Mouse (Mus musculus): ENCODE data around the gene Spocd1.

Spocd1 gene

GRCm38 (mm10) chr4:129978227-129978626 is 49.2 kb downstream of the Spocd1 start:
- no peak for DNase-seq

GRCm38 (mm10) chr4:129978930-129979329 is 49.9 kb downstream of the Spocd1 start:
- DNase-seq: no peak

GRCm38 (mm10) chr4:129981657-129982056 is 52.6 kb downstream of the Spocd1 start:
- DNase-seq: no peak

DNA sequence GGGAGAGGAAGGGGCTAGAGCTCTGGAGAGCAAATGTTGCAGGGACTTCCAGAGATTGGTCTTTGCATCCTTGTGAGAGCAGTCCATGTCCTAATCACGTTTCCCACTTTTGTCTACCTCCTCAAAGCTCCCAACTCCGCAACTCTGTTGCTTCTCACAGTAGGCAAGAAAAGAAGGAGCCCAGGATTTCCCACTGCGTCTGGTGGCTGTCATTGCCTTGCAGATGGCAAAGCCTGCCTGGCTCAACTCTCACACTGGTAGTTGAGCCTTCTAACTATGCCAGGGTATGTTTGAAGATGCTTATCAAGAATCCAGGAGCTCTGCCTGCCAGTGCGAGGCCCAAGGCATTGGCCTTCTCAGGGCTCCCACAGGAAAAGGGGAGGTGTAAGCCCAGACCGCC is 54.0 kb downstream of the Spocd1 start:
- DNase-seq: no peak

DNA sequence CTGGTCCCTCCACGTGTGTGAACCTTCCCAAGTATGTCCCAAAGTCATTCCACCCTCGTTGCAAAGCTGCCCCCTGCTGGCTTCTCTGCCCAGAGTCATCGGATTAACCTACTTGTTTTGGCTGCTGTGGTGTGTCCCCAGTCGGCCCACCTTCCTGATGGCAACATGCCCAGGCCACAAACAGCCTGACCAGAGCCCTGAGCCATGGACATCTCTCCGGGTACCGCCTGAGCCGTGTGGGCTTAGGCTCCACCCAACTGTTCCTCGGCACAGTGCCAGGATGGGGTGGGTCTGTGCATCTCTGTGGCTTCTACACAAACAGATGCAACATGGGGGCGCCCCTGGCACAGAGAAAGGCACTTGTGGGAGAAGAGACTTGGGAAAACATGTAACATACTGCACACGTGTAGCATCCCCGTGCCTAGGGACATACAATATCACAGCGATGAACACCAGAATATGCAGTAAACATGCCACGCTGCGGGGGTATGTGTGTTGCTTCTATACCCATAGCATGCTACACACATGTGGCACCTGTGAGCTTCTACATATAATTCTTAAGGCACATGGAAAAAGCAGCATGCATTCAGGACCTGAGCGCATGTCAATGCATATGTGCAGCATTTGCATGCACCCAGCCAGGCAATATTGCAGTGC is 54.8 kb downstream of the Spocd1 start:
- peak; percentile 45 to 48 for DNase-seq

GRCm38 (mm10) chr4:129984421-129985061 is 55.5 kb downstream of the Spocd1 start, which contains the start of gene Adgrb2:
TSS of gene Adgrb2 (plus strand) at chr4:129984870.
- peak; percentile 11 to 30 for DNase-seq

DNA sequence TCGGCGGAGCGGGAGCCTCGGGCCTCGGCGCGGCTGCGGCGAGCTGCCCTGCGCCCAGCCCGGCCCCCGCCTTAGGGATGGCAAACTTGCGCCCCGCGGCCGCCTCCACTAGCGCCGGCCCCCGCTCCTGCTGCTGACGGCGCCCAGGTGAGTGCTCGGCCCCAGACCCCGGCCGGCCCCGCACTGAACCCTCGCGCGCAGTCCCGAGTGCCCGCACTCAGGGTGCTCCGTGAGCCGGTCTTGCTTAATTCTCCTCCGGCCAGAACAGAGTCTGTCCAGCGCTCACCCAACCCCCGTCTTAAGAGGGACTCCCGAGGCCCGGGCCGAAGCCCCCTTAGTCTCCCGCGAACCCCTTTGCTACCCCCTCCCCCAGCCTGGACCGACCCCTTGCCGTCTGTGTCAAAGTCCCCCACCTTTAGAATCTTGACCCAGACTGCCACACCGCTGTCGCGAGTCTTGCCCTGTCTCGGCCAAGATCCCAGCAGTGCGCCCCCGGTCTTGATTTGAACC is 56.2 kb downstream of the Spocd1 start:
- peak in 1 of 2 experiments; percentile 8 for DNase-seq

DNA sequence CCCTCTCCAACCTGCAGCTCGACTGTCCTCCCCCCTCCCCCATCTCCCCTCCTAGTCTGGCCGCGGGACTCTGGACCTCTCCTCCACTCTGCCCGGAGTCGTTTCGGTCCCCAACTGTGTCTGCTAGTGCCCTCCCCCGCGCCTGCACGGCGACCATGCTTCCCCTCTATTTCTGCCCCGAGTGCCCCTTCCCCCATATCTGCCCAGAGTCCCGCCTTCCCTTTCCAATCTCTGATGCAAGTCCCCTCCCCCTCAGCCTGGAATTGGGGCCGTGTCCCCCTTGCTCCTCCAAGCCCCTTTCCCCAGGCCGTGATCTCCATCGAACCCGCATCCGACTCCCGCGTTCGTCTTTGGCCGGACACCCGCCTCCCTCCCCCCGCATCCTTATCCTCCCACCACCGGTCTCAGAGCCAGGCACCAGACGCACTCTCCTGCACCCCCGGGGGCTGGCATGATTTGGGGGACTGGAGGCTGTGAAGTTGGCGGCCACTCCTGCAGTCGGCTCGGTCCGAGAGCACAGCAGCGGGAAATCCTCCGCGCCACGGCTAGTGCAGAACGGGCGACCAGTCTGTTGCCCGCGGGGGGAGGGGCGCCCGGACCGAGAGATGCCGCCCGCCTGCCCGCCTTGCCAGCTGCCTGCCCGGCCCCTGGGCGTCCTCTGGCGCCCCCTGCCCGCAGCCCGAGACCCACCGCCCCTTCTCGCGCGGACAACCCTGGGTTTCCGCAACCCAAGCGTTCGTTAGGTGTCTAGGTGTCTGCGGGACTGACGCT is 56.8 kb downstream of the Spocd1 start:
- DNase-seq: peak; percentile 66 to 67

DNA sequence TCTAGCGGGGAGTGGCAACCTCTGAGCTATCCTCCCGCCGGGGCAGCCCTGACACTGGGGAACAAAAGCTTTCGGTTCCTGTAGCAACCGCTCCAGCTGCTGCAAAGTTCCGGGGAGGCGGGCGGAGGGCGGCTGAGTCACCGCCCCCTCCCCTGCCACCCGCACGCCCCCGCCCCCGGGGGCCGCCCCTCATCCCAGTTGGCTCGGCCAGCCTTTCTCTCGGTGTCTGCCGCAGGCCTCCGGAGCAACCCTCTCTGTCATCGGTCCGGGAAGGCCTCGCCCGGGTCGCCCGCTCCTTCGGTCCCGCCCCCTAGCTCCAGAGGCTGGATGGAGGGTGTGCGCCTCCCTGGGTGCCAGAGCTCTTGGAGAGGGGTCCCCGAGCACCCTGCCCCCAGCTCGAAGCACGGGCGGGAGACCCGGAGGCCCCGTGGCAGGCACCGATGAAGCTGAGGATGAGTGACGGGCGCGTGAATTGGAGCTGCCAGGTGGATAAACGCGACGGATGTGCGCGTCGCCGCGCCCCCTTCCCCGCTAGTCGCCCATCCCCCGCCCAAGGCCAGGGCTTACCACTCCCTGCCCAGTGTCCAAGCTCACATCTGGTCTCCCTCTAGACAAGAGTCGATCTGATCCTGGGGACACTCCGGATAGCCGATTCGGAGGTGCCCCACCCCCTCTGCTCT is 58.9 kb downstream of the Spocd1 start:
- peak; percentile 44 to 58 for DNase-seq

GRCm38 (mm10) chr4:129989925-129990324 is 60.9 kb downstream of the Spocd1 start:
- no peak for DNase-seq

- DNase-seq: no peak
Measured at GRCm38 (mm10) chr4:129992720-129993119, 63.7 kb downstream of the Spocd1 start.

DNA sequence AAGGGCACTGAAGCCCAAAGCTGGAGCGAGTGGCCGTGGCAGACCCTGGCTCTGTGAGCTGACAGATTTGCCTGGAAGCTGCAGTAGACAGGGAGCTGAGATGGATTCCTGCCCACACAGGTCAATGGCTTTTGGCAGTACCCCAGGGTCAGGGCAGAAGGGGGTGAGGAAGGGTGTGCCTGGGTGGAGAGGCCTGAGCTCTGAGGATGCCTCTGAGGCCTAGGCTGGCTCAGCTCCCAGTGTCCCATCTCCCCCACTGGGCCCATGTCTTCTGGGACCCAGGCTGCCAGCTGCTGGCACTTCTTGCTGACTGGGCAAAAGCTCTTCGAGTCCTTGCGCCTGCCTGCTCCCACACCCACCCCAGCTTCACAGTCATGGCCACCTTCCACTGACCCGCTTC is 64.2 kb downstream of the Spocd1 start:
- no peak for DNase-seq

DNA sequence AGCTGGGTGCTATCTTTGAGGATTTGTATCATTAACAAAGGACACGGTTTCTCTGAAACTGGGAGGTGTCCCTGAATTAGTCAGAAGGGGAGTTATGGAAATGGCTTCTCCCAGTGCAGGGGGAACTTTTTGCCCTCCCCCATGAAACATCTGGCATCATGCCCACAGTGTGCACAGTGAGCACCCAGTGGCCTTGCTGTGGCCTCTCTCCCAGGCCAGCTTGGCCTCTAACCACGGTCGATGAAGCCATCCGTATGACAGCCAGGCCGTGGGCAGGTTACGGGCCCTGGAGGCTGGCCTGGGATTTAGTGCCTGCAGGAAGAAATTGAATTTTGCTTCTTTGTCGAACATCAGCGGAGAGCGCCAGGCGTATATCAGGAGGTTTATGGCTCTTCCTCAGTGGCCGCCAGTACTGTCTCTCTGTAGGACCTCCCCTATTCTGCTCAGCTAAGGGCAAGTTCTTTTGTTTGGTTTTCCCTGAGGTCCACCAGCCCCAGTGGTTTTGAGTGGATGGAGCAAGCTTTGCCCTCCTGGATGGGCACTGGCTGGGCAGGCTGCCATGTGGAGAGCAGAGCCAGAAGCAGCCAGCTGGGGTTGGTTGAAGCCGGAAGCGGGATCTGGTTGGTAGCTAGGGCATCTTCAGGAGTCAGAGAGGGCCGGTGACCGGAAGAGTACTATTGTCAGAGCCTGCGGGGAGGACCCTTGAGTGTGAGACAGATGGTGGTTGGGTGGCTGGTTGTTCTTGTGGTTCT is 65.1 kb downstream of the Spocd1 start:
- DNase-seq: no peak

GRCm38 (mm10) chr4:129994728-129995127 is 65.7 kb downstream of the Spocd1 start:
- no peak for DNase-seq

- no peak for DNase-seq
Measured at GRCm38 (mm10) chr4:129995255-129995654, 66.2 kb downstream of the Spocd1 start.

DNA sequence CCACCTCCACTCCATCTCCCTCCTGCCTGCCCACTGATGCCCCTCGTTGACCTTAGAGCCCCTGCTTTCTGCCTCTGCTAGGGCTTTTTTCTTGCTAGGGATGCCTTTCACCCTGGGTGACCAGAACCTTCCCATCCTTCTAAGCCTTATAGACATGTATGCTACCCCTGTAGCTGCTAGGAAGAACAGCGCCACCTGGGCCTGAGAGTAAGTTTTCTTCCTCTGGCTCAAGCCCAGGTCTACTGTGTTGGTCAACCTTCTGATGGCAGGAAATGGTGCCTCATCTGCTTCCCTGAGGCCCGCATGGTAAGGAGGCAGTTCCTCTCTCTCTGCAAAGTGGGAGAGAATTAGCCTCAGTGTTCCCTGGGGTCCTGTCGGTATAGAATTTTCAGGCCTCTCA is 67.0 kb downstream of the Spocd1 start:
- no peak for DNase-seq

- DNase-seq: no peak
Measured at GRCm38 (mm10) chr4:129998124-129998523, 69.1 kb downstream of the Spocd1 start.

DNA sequence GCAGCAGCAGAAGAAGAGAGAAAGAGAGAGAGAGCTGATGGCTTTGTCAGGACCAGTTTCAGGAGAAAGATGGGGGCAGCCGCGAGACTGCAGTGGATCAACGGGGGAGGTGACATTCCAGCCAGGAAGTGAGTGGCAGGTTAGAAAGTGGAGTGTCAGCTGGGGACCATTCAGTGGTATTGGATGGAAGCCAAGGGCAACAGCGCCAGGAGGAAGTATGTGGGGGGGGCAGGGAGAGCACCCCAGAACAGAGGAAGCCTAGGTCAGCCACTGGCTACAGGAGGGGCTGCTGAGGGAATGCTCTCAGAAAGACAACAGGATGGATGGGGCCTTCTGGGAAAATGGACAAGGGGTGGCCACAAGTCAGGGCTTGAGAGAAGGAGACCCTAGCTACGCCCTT is 72.7 kb downstream of the Spocd1 start:
- no peak for DNase-seq

- no peak for DNase-seq
Measured at GRCm38 (mm10) chr4:130002157-130002556, 73.1 kb downstream of the Spocd1 start.

DNA sequence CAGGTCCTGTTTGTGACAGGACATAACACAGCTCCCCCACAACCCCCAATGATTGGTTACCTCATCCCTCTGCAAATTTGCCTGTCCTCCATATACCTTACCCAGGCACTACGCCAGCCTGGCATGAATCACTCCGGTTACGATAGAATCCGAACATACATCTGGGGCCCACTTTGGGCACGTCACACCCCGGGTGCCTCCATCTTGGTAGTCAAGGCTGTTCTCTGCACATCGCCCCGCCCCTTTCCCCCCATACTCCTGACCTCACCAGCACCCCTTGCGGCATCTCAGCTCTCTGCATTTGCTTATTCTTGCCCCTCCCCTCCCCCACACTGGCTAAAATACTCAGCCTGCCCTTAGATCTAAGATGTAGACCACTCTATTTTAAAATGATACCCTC is 76.5 kb downstream of the Spocd1 start:
- DNase-seq: no peak

DNA sequence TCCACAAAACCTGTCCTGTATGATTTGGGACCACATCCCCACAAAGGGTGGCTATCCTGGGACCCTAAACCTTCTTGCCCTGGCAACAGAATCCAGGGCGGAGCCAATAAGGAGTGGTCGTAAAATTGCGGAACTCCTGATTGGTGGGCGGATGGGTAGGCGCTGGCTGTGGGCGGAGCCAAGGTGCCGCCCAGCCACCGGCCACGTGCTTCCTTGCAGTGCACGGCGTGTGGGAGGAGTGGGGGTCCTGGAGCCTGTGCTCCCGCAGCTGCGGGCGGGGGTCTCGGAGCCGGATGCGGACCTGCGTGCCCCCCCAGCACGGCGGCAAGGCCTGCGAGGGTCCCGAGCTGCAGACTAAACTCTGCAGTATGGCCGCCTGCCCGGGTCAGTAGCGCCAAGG is 77.5 kb downstream of the Spocd1 start:
- DNase-seq: peak in 1 of 2 experiments; percentile 37

Data from thymus, postnatal 36 days (tissue).